Mouse (Mus musculus): ENCODE results near the gene Tnxb. TPM values are rescaled to one million over a fixed set of nuclear protein-coding genes. Genes with fewer than 3 reads are reported as not detected.
"Not testable (repeated sequence)": the region's sequence is repeated elsewhere in the genome, so short reads cannot be mapped to it uniquely, and the experiment has no call there.

Gene Tnxb
- polyA plus RNA-seq, 1 experiment from 2014 or later, result 0.26 TPM

DNA sequence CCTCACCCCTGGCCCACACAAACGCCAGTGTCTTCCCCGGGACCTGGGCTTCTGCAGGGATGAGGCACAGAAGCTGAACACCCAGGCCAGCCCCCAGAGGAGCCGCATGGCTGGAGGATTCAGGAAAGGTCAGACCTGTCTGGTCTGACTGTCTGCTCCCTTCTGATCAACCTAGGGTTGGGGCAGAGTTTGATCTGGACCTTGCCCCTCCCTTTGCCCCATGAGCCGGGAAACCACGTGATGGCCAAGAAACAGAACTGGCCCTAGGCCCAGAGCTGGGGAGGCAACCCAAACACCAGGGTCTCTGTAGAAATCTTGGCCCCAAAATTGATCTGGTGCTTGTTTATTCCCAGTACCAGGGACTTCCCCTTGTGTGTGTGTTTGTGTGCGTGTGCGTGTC lies 73.4 kb downstream of the Tnxb start, which contains the start of gene C4b:
Gene C4b, minus strand, starts transcription at position 164 of the 400 bp plus-strand sequence.
- no peak within 1 kb of the TSS for H3K9ac ChIP-seq (ENCODE audit: low read depth, low read length)
- no peak for ATAC-seq (replicated peaks; ENCODE audit: low FRiP score, low read depth)
- no peaks in the 10 kb centered on the region for H3K36me3 ChIP-seq (ENCODE audit: insufficient read depth, low read length)
- no peaks in the 10 kb centered on the region for H3K9me3 ChIP-seq (replicated peaks; ENCODE audit: low read length)
- 80% methylated on average over 7 of the region's 7 CpGs for WGBS
- H3K4me2 ChIP-seq (ENCODE audit: low read length), result no peak within 1 kb of the TSS
- no peaks in the 10 kb centered on the region for H3K4me1 ChIP-seq (replicated peaks; ENCODE audit: insufficient read depth, low read length)
- H3K27ac ChIP-seq, result no peak within 1 kb of the TSS
- H3K4me3 ChIP-seq (replicated peaks; ENCODE audit: low read depth, low read length), result no peak within 1 kb of the TSS
- H3K27me3 ChIP-seq (ENCODE audit: insufficient read depth, low read length), result no peaks in the 10 kb centered on the region
- no peak for DNase-seq (ENCODE audit: low spot score)
- TF ChIP-seq CTCF (IDR thresholded peaks at IDR 0.05; ENCODE audit: low read depth), result no peak

- Histone ChIP-seq H3K27ac (no peak overlapping the region), H3K9ac (ENCODE audit: low read depth, low read length) (no peak overlapping the region), H3K4me3 (replicated peaks; ENCODE audit: low read depth, low read length) (no peak overlapping the region), H3K27me3 (ENCODE audit: insufficient read depth, low read length) (no peaks in the 10 kb centered on the region), H3K36me3 (ENCODE audit: insufficient read depth, low read length) (no peaks in the 10 kb centered on the region), H3K9me3 (replicated peaks; ENCODE audit: low read length) (no peaks in the 10 kb centered on the region; the same call in 1 of the 2 replicates), H3K4me2 (ENCODE audit: low read length) (no peak overlapping the region), H3K4me1 (replicated peaks; ENCODE audit: insufficient read depth, low read length) (no peaks in the 10 kb centered on the region)
- 82% methylated on average over 6 of the region's 6 CpGs for WGBS
- TF ChIP-seq CTCF (IDR thresholded peaks at IDR 0.05; ENCODE audit: low read depth), result no peak
- no peak for DNase-seq (ENCODE audit: low spot score)
- ATAC-seq (replicated peaks; ENCODE audit: low FRiP score, low read depth), result no peak
These were observed 73.9 kb downstream of the Tnxb start for GRCm38 (mm10) chr17:34744206-34744605.

DNA sequence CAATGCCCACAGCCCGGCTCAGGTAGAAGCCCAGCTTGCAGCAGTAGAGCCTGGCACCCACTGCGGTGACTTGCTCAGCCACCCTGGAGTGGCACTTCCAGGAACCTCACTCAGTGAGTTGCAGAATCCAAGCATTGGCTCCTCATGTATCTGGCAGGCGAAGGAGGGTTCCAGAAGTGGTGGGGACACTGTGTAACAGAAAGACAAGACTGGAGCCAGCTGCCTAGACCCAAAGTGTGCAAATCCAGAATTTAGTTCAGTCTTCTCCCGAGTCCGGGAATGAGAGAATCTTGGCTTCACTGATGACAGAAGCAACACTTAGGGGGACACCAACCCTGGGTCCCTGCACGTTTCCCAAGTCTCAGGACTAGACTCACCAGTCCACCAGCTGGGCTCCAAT lies 74.3 kb downstream of the Tnxb start:
- not testable (repeated sequence) for H3K27me3 ChIP-seq (ENCODE audit: insufficient read depth, low read length); H3K27ac ChIP-seq; ATAC-seq (replicated peaks; ENCODE audit: low FRiP score, low read depth); H3K4me2 ChIP-seq (ENCODE audit: low read length); H3K4me1 ChIP-seq (replicated peaks; ENCODE audit: insufficient read depth, low read length); H3K36me3 ChIP-seq (ENCODE audit: insufficient read depth, low read length); H3K4me3 ChIP-seq (replicated peaks; ENCODE audit: low read depth, low read length); H3K9me3 ChIP-seq (replicated peaks; ENCODE audit: low read length); DNase-seq (ENCODE audit: low spot score); H3K9ac ChIP-seq (ENCODE audit: low read depth, low read length)
- WGBS, result 94% methylated on average over 6 of the region's 6 CpGs

- DNase-seq (ENCODE audit: low spot score); H3K4me1 ChIP-seq (replicated peaks; ENCODE audit: insufficient read depth, low read length); ATAC-seq (replicated peaks; ENCODE audit: low FRiP score, low read depth); H3K36me3 ChIP-seq (ENCODE audit: insufficient read depth, low read length); H3K27me3 ChIP-seq (ENCODE audit: insufficient read depth, low read length); H3K9ac ChIP-seq (ENCODE audit: low read depth, low read length); H3K4me2 ChIP-seq (ENCODE audit: low read length); H3K9me3 ChIP-seq (replicated peaks; ENCODE audit: low read length); H3K4me3 ChIP-seq (replicated peaks; ENCODE audit: low read depth, low read length); H3K27ac ChIP-seq: not testable (repeated sequence)
- whole genome bisulfite sequencing, result 93% methylated on average over 4 of the region's 4 CpGs
These were observed 74.8 kb downstream of the Tnxb start for GRCm38 (mm10) chr17:34745166-34745565.

- DNase-seq (ENCODE audit: low spot score), result no peak
- no peaks in the 10 kb centered on the region for H3K27me3 ChIP-seq (ENCODE audit: insufficient read depth, low read length)
- 42% methylated on average over 5 of the region's 5 CpGs for WGBS
- no peak overlapping the region for H3K9ac ChIP-seq (ENCODE audit: low read depth, low read length)
- no peak overlapping the region for H3K27ac ChIP-seq
- TF ChIP-seq CTCF (IDR thresholded peaks at IDR 0.05; ENCODE audit: low read depth), result no peak
- H3K4me1 ChIP-seq (replicated peaks; ENCODE audit: insufficient read depth, low read length), result no peaks in the 10 kb centered on the region
- H3K4me2 ChIP-seq (ENCODE audit: low read length), result no peak overlapping the region
- no peaks in the 10 kb centered on the region; the same call in 1 of the 2 replicates for H3K9me3 ChIP-seq (replicated peaks; ENCODE audit: low read length)
- ATAC-seq (replicated peaks; ENCODE audit: low FRiP score, low read depth), result no peak
- no peaks in the 10 kb centered on the region for H3K36me3 ChIP-seq (ENCODE audit: insufficient read depth, low read length)
- H3K4me3 ChIP-seq (replicated peaks; ENCODE audit: low read depth, low read length), result no peak overlapping the region
These were observed 76.2 kb downstream of the Tnxb start for GRCm38 (mm10) chr17:34746531-34746930.

DNA sequence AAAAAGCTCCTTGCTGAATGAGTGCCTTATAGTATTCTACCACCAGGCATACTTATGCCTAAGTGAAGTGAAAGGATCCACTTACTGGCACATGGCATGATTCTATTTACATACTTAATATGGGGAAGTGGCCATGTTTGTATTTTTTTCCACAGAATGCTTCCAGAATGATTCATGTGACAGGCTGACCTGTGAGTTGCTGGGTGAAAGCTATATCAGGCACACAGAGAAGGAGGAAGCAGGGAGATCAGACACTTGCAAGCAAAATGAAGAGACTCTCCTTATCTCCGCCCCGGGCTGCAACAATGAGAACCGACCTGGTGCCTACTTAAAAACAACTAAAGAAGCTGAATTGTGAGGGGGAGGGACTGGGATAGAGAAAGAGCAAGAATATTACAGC lies 91.1 kb downstream of the Tnxb start:
- no peaks in the 10 kb centered on the region for H3K9me3 ChIP-seq (replicated peaks; ENCODE audit: low read length)
- TF ChIP-seq CTCF (IDR thresholded peaks at IDR 0.05; ENCODE audit: low read depth), result no peak
- H3K4me1 ChIP-seq (replicated peaks; ENCODE audit: insufficient read depth, low read length), result no peaks in the 10 kb centered on the region
- no peaks in the 10 kb centered on the region for H3K27me3 ChIP-seq (ENCODE audit: insufficient read depth, low read length)
- no peak overlapping the region for H3K4me2 ChIP-seq (ENCODE audit: low read length)
- no peaks in the 10 kb centered on the region for H3K36me3 ChIP-seq (ENCODE audit: insufficient read depth, low read length)
- DNase-seq (ENCODE audit: low spot score) (peak; percentile 9), ATAC-seq (replicated peaks; ENCODE audit: low FRiP score, low read depth) (no peak)
- 62% methylated on average over 3 of the region's 3 CpGs for WGBS
- no peak overlapping the region for H3K4me3 ChIP-seq (replicated peaks; ENCODE audit: low read depth, low read length)
- H3K9ac ChIP-seq (ENCODE audit: low read depth, low read length), result no peak overlapping the region
- H3K27ac ChIP-seq, result no peak overlapping the region

Other genes with a start within 250 kb of the Tnxb start
- not detected in 2 replicates for gene Btnl4, start 193.2 kb upstream of the Tnxb start, polyA plus RNA-seq (2015; fragmentation: Nextera tagmentation; extraction: Ambion mirVana)
- gene Btnl6, start 153.2 kb upstream of the Tnxb start, polyA plus RNA-seq (2015; fragmentation: Nextera tagmentation; extraction: Ambion mirVana), result not detected in 2 replicates
- 6.8 and 10.6 TPM in 2 replicates for gene Notch4, start 106.3 kb upstream of the Tnxb start, polyA plus RNA-seq (2015; fragmentation: Nextera tagmentation; extraction: Ambion mirVana)
- gene Gpsm3, start 80.7 kb upstream of the Tnxb start, polyA plus RNA-seq (2015; fragmentation: Nextera tagmentation; extraction: Ambion mirVana), result 28.5 and 29.5 TPM in 2 replicates
- 13.0 and 13.2 TPM in 2 replicates for gene Pbx2, start 79.3 kb upstream of the Tnxb start, polyA plus RNA-seq (2015; fragmentation: Nextera tagmentation; extraction: Ambion mirVana)
- gene Ager, start 72.7 kb upstream of the Tnxb start, polyA plus RNA-seq (2015; fragmentation: Nextera tagmentation; extraction: Ambion mirVana), result 7.4 and 7.9 TPM in 2 replicates
- gene Rnf5, start 66.8 kb upstream of the Tnxb start, polyA plus RNA-seq (2015; fragmentation: Nextera tagmentation; extraction: Ambion mirVana), result 154 and 177 TPM in 2 replicates
- 56.1 and 58.6 TPM in 2 replicates for gene Agpat1, start 66.3 kb upstream of the Tnxb start, polyA plus RNA-seq (2015; fragmentation: Nextera tagmentation; extraction: Ambion mirVana)
- 5.9 and 6.6 TPM in 2 replicates for gene Egfl8, start 54.6 kb upstream of the Tnxb start, polyA plus RNA-seq (2015; fragmentation: Nextera tagmentation; extraction: Ambion mirVana)
- 62.9 and 65.5 TPM in 2 replicates for gene Ppt2, start 42.0 kb upstream of the Tnxb start, polyA plus RNA-seq (2015; fragmentation: Nextera tagmentation; extraction: Ambion mirVana)
- gene Prrt1, start 41.0 kb upstream of the Tnxb start, polyA plus RNA-seq (2015; fragmentation: Nextera tagmentation; extraction: Ambion mirVana), result 0.36 and 0.55 TPM in 2 replicates
- 16.4 and 18.6 TPM in 2 replicates for gene Fkbpl, start 25.8 kb upstream of the Tnxb start, polyA plus RNA-seq (2015; fragmentation: Nextera tagmentation; extraction: Ambion mirVana)
- gene Atf6b, start 23.4 kb upstream of the Tnxb start, polyA plus RNA-seq (2015; fragmentation: Nextera tagmentation; extraction: Ambion mirVana), result 62.0 and 65.8 TPM in 2 replicates
- 0.22 and 0.41 TPM in 2 replicates for gene C4b, start 73.3 kb downstream of the Tnxb start, polyA plus RNA-seq (2015; fragmentation: Nextera tagmentation; extraction: Ambion mirVana)
- gene Cyp21a1, start 134.0 kb downstream of the Tnxb start, polyA plus RNA-seq (2015; fragmentation: Nextera tagmentation; extraction: Ambion mirVana), result 0.13 and 0.20 TPM in 2 replicates
- 30.3 and 30.8 TPM in 2 replicates for gene Stk19, start 166.4 kb downstream of the Tnxb start, polyA plus RNA-seq (2015; fragmentation: Nextera tagmentation; extraction: Ambion mirVana)
- gene Dxo, start 166.5 kb downstream of the Tnxb start, polyA plus RNA-seq (2015; fragmentation: Nextera tagmentation; extraction: Ambion mirVana), result 48.2 and 49.7 TPM in 2 replicates
- 36.8 and 37.3 TPM in 2 replicates for gene Skiv2l, start 179.7 kb downstream of the Tnxb start, polyA plus RNA-seq (2015; fragmentation: Nextera tagmentation; extraction: Ambion mirVana)
- gene Nelfe, start 179.9 kb downstream of the Tnxb start, polyA plus RNA-seq (2015; fragmentation: Nextera tagmentation; extraction: Ambion mirVana), result 73.5 and 79.5 TPM in 2 replicates
- 21.1 and 25.6 TPM in 2 replicates for gene Cfb, start 192.0 kb downstream of the Tnxb start, polyA plus RNA-seq (2015; fragmentation: Nextera tagmentation; extraction: Ambion mirVana)
- 2.3 and 3.4 TPM in 2 replicates for gene Zbtb12, start 208.9 kb downstream of the Tnxb start, polyA plus RNA-seq (2015; fragmentation: Nextera tagmentation; extraction: Ambion mirVana)
- gene Gm20547, start 211.5 kb downstream of the Tnxb start, polyA plus RNA-seq (2015; fragmentation: Nextera tagmentation; extraction: Ambion mirVana), result not detected in 2 replicates
- gene C2, start 227.7 kb downstream of the Tnxb start, polyA plus RNA-seq (2015; fragmentation: Nextera tagmentation; extraction: Ambion mirVana), result 7.0 and 7.4 TPM in 2 replicates
- 44.1 and 49.1 TPM in 2 replicates for gene Ehmt2, start 227.9 kb downstream of the Tnxb start, polyA plus RNA-seq (2015; fragmentation: Nextera tagmentation; extraction: Ambion mirVana)
- 24.2 and 27.3 TPM in 2 replicates for gene Slc44a4, start 243.9 kb downstream of the Tnxb start, polyA plus RNA-seq (2015; fragmentation: Nextera tagmentation; extraction: Ambion mirVana)

Measured in kidney, postnatal 0 days (tissue).